Mouse (Mus musculus): Measurements from ENCODE around the gene Fzd5. TPM values are rescaled to one million over a fixed set of nuclear protein-coding genes. Genes with fewer than 3 reads are reported as not detected.
A peak's percentile ranks its signal among the peaks of the same experiment; 100 is the strongest.

The Fzd5 gene
- total RNA-seq, 2 experiments from 2014 or later = 4.5 TPM

DNA sequence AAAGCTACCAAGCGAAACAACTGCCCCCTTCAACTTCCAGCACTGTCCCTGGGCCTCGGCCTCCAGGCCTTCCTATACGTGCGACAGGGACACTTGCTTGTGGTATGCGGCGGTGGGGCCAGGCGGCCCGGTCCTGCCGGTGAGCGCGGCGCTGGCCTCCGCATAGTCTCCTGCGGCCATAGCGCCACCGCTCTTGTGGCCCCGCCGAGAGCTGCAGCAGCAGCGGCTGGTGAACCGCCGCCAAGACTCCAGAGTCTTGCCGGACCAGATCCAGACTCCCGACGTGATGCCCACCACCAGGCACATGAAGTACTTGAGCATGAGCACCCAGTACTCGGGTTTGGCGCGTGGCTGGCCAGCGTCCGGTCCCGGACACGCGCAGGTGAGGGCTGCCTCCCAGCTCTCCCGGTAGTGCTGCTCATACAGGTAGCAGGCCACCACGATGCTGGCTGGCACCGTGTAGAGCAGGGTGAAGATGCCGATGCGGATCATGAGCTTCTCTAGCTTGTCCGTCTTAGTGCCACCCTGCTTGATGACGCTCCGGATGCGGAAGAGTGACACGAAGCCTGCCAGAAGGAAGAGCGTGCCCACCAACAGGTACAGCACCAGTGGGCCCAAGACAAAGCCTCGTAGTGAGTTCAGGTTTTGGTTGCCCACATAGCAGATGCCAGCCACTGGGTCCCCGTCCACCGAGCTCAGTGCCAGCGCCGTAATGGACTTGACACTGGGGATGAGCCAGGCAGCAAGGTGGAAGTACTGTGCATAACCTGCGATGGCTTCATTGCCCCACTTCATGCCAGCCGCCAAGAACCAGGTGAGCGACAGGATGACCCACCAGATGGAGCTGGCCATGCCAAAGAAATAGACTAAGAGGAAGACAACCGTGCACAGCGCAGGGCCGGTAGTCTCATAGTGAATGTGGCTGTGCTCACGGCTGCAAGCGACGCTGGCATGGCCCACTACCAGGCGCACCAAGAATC lies 2.5 kb downstream of the Fzd5 start:
- DNase-seq = no peak
- intact Hi-C loops (cut with DNase I) = loop anchor here (2.0 to 10.0 kb wide), 3 partner anchors 16 to 450 kb away; partner anchors contain the start of genes Idh1 and Pikfyve

GRCm38 (mm10) chr1:64733453-64734245 lies 3.9 kb downstream of the Fzd5 start:
- no peak for DNase-seq
- intact Hi-C loops (cut with DNase I) = loop anchor here (2.0 to 10.0 kb wide), 2 partner anchors 15 to 451 kb away; partner anchors contain the start of genes Idh1 and Pikfyve

- intact Hi-C loops (cut with DNase I) = loop anchor here (10.0 kb wide), 1 partner anchor 452 kb away; the partner anchor contains the start of genes Idh1 and Pikfyve
- DNase-seq = no peak
Measured at GRCm38 (mm10) chr1:64732637-64733200, 4.8 kb downstream of the Fzd5 start.

DNA sequence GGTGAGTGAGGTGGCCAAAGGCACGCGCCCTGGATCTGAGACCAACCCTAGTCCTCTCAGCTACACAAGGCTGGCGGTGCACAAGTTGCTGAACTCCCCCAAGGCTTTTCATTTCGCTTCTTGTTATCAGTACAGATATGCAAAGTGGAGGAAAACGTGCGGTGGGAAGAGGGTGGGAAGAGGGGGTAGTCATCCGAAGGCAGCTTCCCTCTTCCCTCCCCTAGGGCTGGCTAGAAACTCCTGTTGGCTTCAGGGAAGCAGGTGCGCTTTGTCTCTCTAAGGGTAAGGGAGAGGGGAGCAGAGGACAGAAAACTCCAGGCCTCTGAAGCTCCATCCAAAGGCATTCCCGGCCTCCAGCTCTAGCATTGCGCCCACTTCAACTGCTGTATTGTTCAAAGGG lies 5.4 kb downstream of the Fzd5 start:
- DNase-seq = no peak
- intact Hi-C loops (cut with DNase I) = loop anchor here (10.0 kb wide), 1 partner anchor 453 kb away; the partner anchor contains the start of genes Idh1 and Pikfyve

DNA sequence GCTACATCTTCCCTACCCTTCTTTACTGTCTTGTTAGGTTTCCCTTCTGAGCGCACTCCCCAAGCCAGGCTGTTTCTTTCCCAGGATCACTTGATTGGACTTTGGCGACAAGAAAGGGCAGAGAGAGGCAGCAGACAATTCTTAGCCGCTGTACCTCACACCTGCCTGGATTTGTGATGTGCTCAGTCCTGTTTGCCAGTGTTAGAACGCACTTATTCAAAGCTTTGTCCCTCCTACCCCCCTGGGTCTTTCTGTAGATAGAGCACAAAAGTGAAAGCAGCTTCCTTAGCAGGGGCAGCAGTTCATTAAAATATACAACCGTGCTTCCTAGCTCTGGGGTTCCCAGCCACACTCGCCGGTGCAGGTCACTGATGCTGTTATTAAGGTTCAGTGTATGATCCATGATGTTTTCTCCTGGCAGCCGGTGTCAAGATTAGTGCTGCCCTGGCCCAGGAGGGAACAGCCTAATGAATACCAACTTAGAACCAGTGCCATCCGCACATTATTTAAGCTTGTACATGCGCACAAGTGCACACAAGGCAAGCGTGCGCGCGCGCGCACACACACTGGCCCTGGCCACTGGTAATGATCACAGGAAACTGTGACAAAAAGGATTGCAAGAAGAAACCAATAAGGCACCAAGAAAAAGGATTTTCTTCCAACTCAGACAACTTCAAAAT lies 6.1 kb downstream of the Fzd5 start:
- intact Hi-C loops (cut with DNase I) = loop anchor here (10.0 kb wide), 1 partner anchor 453 kb away; the partner anchor contains the start of genes Idh1 and Pikfyve
- DNase-seq = no peak

DNA sequence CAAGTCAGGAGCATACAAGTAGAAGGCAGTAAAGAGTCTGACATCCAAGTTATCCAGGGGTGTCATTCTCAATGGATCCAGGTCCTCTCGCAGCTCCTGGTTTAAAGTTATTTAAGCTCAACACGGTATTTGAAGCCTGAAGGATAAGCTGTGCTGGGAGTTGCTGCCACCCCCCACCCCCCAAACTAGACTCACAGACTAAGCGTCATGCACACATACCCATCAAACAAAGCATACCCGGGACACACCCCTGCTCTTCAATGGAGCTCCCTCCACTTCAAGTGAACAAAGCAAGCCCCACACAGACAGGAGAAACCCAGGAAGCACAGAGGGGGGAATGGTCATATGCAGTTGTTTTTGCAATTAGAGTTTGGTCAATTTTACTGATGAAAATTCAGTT lies 7.5 kb downstream of the Fzd5 start:
- intact Hi-C loops (cut with DNase I) = loop anchor here (10.0 kb wide), 1 partner anchor 455 kb away; the partner anchor contains the start of genes Idh1 and Pikfyve
- no peak for DNase-seq

- intact Hi-C loops (cut with DNase I) = no loop called here
Measured at GRCm38 (mm10) chr1:64721034-64721587, 16.4 kb downstream of the Fzd5 start.

DNA sequence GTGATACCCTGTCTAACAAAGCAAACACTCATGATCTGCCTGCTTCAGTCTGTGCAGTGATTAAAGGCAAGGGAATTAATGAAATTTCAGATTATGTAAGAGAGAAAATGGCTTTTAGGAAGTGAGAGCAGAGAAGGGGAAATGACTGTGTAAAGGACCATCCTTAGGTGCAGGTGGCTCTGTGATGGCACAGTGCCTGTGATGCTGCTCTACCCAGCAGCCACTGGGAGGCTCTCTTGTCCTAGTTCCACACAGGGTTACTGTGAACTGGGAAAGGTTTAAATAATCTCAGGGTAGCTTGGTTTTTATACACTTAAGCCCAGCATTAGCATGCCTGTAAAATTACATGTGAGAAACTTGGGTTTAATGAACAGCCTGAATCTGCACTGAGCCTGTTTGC lies 20.0 kb downstream of the Fzd5 start:
- peak; percentile 43 to 57 for DNase-seq
- intact Hi-C loops (cut with DNase I) = loop anchor here (1.0 to 5.0 kb wide), 4 partner anchors 202 to 1060 kb away; no protein-coding TSS in a partner anchor

More at GRCm38 (mm10) chr1:64721034-64721587, 16.4 kb downstream of the Fzd5 start:
- DNase-seq = no peak

- intact Hi-C loops (cut with DNase I) = loop anchor here (1.0 to 5.0 kb wide), 4 partner anchors 203 to 1059 kb away; no protein-coding TSS in a partner anchor
- DNase-seq = no peak
Measured at GRCm38 (mm10) chr1:64716589-64717304, 20.8 kb downstream of the Fzd5 start.

DNA sequence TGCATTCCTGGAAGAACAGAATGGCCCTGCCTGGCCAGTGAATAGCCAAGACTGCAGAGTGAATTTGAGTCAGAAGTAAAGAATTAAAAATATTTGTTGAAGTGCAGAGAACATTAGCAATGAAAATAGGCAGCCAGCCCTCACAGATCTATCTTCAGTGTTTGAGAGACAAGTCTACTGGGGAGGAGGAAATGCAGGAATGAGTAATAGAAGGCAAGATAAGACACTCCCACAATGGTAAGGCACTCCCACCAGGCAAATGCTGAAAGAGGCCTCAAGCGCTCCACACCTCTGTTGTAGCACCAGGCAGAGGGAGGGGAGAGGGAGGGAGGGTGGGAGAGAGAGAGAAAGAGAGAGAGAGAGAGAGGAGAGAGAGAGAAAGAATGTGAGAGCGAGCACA lies 22.1 kb downstream of the Fzd5 start:
- intact Hi-C loops (cut with DNase I) = loop anchor here (5.0 kb wide), 2 partner anchors 297 to 1058 kb away; no protein-coding TSS in a partner anchor
- DNase-seq = no peak

- DNase-seq = no peak
- intact Hi-C loops (cut with DNase I) = loop anchor here (5.0 kb wide), 1 partner anchor 1045 kb away; no protein-coding TSS in a partner anchor
Measured at GRCm38 (mm10) chr1:64712006-64712760, 25.4 kb downstream of the Fzd5 start.

DNA sequence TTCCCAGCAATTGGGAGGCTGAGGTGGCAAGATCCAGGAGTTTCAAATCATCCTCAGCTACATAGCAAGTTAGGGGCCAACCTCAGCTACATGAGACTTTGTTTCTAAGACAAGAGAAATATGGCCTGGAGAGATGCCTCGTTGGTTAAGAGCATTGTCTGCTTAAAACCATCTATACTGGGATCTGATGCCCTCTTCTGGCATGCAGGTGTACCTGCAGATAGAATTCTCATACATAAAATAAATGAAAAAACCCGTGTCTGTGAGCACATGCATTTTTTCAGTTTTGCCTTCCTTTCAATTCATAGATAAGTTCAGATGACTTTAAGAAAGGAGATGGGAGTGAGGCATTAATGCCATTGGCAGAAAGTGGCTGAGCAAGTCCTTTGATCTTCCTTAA lies 27.7 kb downstream of the Fzd5 start:
- intact Hi-C loops (cut with DNase I) = loop anchor here (1.0 to 5.0 kb wide), 2 partner anchors 93 to 1043 kb away; partner anchors contain the start of gene Mettl21a
- no peak for DNase-seq

GRCm38 (mm10) chr1:64706610-64707009 lies 30.9 kb downstream of the Fzd5 start:
- DNase-seq = no peak
- intact Hi-C loops (cut with DNase I) = no loop called here

DNA sequence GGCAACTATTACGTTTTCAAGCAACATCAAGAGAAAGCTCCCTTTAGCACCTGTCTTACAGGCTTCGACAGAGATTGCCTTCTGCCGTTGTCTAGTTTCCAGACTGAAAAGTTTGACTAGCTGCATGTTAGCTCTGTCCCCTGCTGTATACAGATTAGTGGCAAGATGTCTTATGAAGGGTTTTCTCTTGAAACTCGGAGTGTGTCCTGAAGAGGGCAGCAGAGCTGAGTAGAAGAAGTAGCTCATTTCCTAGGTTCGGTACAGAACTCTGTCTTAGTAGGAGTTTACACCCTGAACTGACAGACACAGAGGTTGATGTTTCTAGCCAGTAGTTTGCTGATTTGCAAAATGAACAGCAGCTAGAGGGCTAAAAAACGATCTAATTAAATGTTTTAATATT lies 32.3 kb downstream of the Fzd5 start:
- intact Hi-C loops (cut with DNase I) = no loop called here
- peak; percentile 54 to 70 for DNase-seq

- intact Hi-C loops (cut with DNase I) = no loop called here
- no peak for DNase-seq
Measured at GRCm38 (mm10) chr1:64701780-64702179, 35.8 kb downstream of the Fzd5 start.

DNA sequence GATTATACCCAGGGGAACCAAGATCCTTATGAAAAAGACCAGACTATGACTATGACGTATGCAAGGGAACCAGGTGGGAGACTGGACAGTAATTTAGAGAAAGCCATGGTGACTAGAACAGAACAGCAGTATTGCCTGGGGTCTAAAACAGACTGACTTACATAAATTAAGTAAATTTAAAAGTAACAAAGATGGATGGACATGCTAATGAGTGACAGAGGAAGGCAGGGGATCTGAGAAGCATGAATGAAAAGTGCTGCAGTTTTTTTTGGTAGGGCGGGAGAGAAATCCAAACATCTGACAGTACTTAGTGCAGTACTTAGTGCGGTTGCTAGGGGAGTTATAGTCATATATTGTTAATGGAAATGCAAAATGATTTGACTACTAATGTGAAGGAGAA lies 42.4 kb downstream of the Fzd5 start:
- no peak for DNase-seq
- intact Hi-C loops (cut with DNase I) = no loop called here

GRCm38 (mm10) chr1:64691581-64691980 lies 46.0 kb downstream of the Fzd5 start:
- intact Hi-C loops (cut with DNase I) = loop anchor here (2.0 kb wide), 1 partner anchor 159 kb away; the partner anchor contains the start of gene Creb1
- no peak for DNase-seq

- intact Hi-C loops (cut with DNase I) = loop anchor here (2.0 kb wide), 1 partner anchor 158 kb away; the partner anchor contains the start of gene Creb1
Measured at GRCm38 (mm10) chr1:64691121-64691551, 46.4 kb downstream of the Fzd5 start.

More at GRCm38 (mm10) chr1:64691121-64691551, 46.4 kb downstream of the Fzd5 start:
- peak; percentile 61 to 64 for DNase-seq
